ENCODE assay signal across 8 mouse cellular contexts in the genomic region with DNA sequence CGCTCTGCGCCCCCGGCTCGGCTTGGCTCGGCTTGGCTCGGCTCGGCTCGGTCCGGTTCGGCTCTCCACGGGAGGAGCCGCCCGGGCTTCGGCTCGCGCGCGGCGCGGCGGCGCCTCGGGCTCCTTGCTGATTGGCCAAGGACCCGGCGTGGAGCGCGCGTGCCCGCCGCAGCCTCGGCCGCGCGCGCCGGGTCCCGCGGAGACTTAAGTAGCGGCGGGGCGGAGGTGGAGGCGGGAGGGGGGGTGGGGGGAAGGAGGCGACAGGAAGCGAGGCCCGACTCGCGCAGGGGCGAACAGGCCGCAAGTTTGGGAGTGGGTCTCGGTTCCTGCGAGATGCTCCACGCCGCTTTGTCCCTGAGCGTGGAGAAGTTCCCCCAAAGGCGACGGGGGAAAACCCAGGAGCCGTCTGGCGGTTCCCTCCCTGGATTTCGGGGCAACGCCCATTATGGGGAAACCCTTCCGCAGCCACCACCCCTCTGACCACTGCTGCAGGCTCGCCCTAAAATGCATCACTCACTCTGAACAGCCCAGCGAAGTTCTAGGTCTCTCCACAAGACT. TPM values are rescaled to one million over a fixed set of nuclear protein-coding genes. Genes with fewer than 3 reads are reported as not detected.
DNase-seq lines count a peak whose midpoint lies in the region; ATAC-seq and TF ChIP-seq lines count a peak whose summit lies in the region.

Camkk2 (minus strand) TSS at position 133 of the 558 bp plus-strand sequence.

- H3K36me3 ChIP-seq in E14TG2a.4 (ENCODE audit: insufficient read depth, low read length), result no peaks in the 10 kb centered on the region
- H3K36me3 ChIP-seq in forebrain, embryonic 12.5 days (replicated peaks), result no peaks in the 10 kb centered on the region
- H3K36me3 ChIP-seq in heart, embryonic 16.5 days (ENCODE audit: control insufficient read depth, insufficient read depth), result no peaks in the 10 kb centered on the region
- no peaks in the 10 kb centered on the region for H3K36me3 ChIP-seq in liver, postnatal 0 days (replicated peaks; ENCODE audit: insufficient read depth, low read length)
- H3K36me3 ChIP-seq in neural tube, embryonic 13.5 days, result no peaks in the 10 kb centered on the region
- no peaks in the 10 kb centered on the region for H3K36me3 ChIP-seq in testis, adult 2 months (ENCODE audit: control insufficient read depth, insufficient read depth, low read length)

- peaks cover 23% of the 10 kb centered on the region for H3K27me3 ChIP-seq in E14TG2a.4 (ENCODE audit: insufficient read depth, low read length)
- H3K27me3 ChIP-seq in forebrain, embryonic 12.5 days, result no peaks in the 10 kb centered on the region
- H3K27me3 ChIP-seq in heart, embryonic 16.5 days (ENCODE audit: control insufficient read depth, insufficient read depth, low read length), result no peaks in the 10 kb centered on the region
- H3K27me3 ChIP-seq in liver, postnatal 0 days (ENCODE audit: insufficient read depth, low read length), result no peaks in the 10 kb centered on the region
- H3K27me3 ChIP-seq in neural tube, embryonic 13.5 days, result no peaks in the 10 kb centered on the region
- no peaks in the 10 kb centered on the region for H3K27me3 ChIP-seq in testis, adult 2 months (ENCODE audit: control insufficient read depth, insufficient read depth, low read length)

- H3K9me3 ChIP-seq in E14TG2a.4 (ENCODE audit: low read length), result no peaks in the 10 kb centered on the region
- no peaks in the 10 kb centered on the region for H3K9me3 ChIP-seq in forebrain, embryonic 12.5 days
- H3K9me3 ChIP-seq in heart, embryonic 16.5 days (replicated peaks; ENCODE audit: control insufficient read depth, low read length), result no peaks in the 10 kb centered on the region
- no peaks in the 10 kb centered on the region for H3K9me3 ChIP-seq in liver, postnatal 0 days (ENCODE audit: low read length)
- no peaks in the 10 kb centered on the region for H3K9me3 ChIP-seq in neural tube, embryonic 13.5 days

- peak; percentile 27; the same call in 1 of the 2 replicates for TF ChIP-seq POLR2A in testis, adult 2 months (IDR thresholded peaks at IDR 0.05; ENCODE audit: control insufficient read depth, low read depth, low read length)

- H3K9ac ChIP-seq in forebrain, embryonic 12.5 days, result peak within 1 kb of the TSS; percentile 93
- H3K9ac ChIP-seq in heart, embryonic 16.5 days (ENCODE audit: low read length), result peak within 1 kb of the TSS; percentile 76
- H3K9ac ChIP-seq in liver, postnatal 0 days (replicated peaks), result peak within 1 kb of the TSS; percentile 97
- H3K9ac ChIP-seq in neural tube, embryonic 13.5 days, result peak within 1 kb of the TSS; percentile 88

- peaks cover 85% of the 10 kb centered on the region for H3K4me1 ChIP-seq in E14TG2a.4 (replicated peaks; ENCODE audit: low read depth, low read length)
- peaks cover 14% of the 10 kb centered on the region for H3K4me1 ChIP-seq in forebrain, embryonic 12.5 days
- peaks cover 17% of the 10 kb centered on the region for H3K4me1 ChIP-seq in heart, embryonic 16.5 days (ENCODE audit: control insufficient read depth, insufficient read depth, low read length)
- H3K4me1 ChIP-seq in liver, postnatal 0 days (ENCODE audit: insufficient read depth), result peaks cover 22% of the 10 kb centered on the region
- H3K4me1 ChIP-seq in neural tube, embryonic 13.5 days (replicated peaks), result peaks cover 19% of the 10 kb centered on the region
- peaks cover 20% of the 10 kb centered on the region for H3K4me1 ChIP-seq in testis, adult 2 months (ENCODE audit: control insufficient read depth, insufficient read depth, low read length)

- peak within 1 kb of the TSS; percentile 42; the same call in 1 of the 2 replicates for H3K27ac ChIP-seq in forebrain, embryonic 12.5 days
- peak within 1 kb of the TSS; percentile 49 for H3K27ac ChIP-seq in heart, embryonic 16.5 days (ENCODE audit: low read length)
- H3K27ac ChIP-seq in liver, postnatal 0 days (ENCODE audit: low read depth), result peak within 1 kb of the TSS; percentile 86
- peak within 1 kb of the TSS; percentile 74 for H3K27ac ChIP-seq in neural tube, embryonic 13.5 days (replicated peaks)
- peak within 1 kb of the TSS; percentile 88 for H3K27ac ChIP-seq in testis, adult 2 months (ENCODE audit: control insufficient read depth, insufficient read depth, low read depth, low read length)

- ATAC-seq in forebrain, embryonic 12.5 days (ENCODE audit: low FRiP score), result peak; percentile 90
- ATAC-seq in heart, embryonic 16.5 days (replicated peaks; ENCODE audit: extremely low read depth, insufficient read depth, low FRiP score), result peak; percentile 75
- ATAC-seq in liver, postnatal 0 days, result peak; percentile 87
- ATAC-seq in neural tube, embryonic 13.5 days (ENCODE audit: low read depth), result peak; percentile 87

- peak; percentile 67 for DNase-seq in c-Kit-positive CD71-positive TER-119-positive erythroid progenitor cells, embryonic 14.5 days (ENCODE audit: low spot score)
- peak; percentile 84 to 94 for DNase-seq in kidney, postnatal 25 days
- peak; percentile 87 for DNase-seq in liver, postnatal 0 days

- no peak for TF ChIP-seq CTCF in E14TG2a.4 (conservative IDR thresholded peaks at IDR 0.05; ENCODE audit: low read length)
- no peak for TF ChIP-seq CTCF in liver, postnatal 0 days (IDR thresholded peaks at IDR 0.05; ENCODE audit: low read depth)
- TF ChIP-seq CTCF in testis, adult 2 months (IDR thresholded peaks at IDR 0.05; ENCODE audit: control insufficient read depth, insufficient read depth, insufficient replicate concordance, low read depth, low read length), result no peak

- peak within 1 kb of the TSS; percentile 93 for H3K4me3 ChIP-seq in E14TG2a.4 (replicated peaks; ENCODE audit: low read length)
- peak within 1 kb of the TSS; percentile 92 for H3K4me3 ChIP-seq in forebrain, embryonic 12.5 days (replicated peaks)
- peak within 1 kb of the TSS; percentile 74 for H3K4me3 ChIP-seq in heart, embryonic 16.5 days (ENCODE audit: low read length)
- peak within 1 kb of the TSS; percentile 92 for H3K4me3 ChIP-seq in liver, postnatal 0 days (ENCODE audit: low read depth, low read length)
- peak within 1 kb of the TSS; percentile 85 for H3K4me3 ChIP-seq in neural tube, embryonic 13.5 days
- peak within 1 kb of the TSS; percentile 85 for H3K4me3 ChIP-seq in testis, adult 2 months (ENCODE audit: control insufficient read depth, low read depth, low read length)

- no peak for TF ChIP-seq EP300 in liver, postnatal 0 days (IDR thresholded peaks at IDR 0.05; ENCODE audit: low read depth)

- under 1% methylated on average over 44 of the region's 63 CpGs for WGBS in forebrain, embryonic 12.5 days
- under 1% methylated on average over 54 of the region's 63 CpGs for WGBS in heart, embryonic 16.5 days
- WGBS in liver, postnatal 0 days (ENCODE audit: insufficient replicate concordance), result 0% methylated on average over 34 of the region's 63 CpGs
- WGBS in neural tube, embryonic 13.5 days, result under 1% methylated on average over 50 of the region's 63 CpGs

- peak within 1 kb of the TSS; percentile 80 for H3K4me2 ChIP-seq in forebrain, embryonic 12.5 days
- peak within 1 kb of the TSS; percentile 70 for H3K4me2 ChIP-seq in heart, embryonic 16.5 days (ENCODE audit: low read depth, low read length)
- peak within 1 kb of the TSS; percentile 97 for H3K4me2 ChIP-seq in liver, postnatal 0 days (ENCODE audit: low read depth, low read length)
- H3K4me2 ChIP-seq in neural tube, embryonic 13.5 days, result peak within 1 kb of the TSS; percentile 93

RNA-seq across cellular contexts. Expression of gene Camkk2, which starts in this region (rescaled TPM):
- 34.5 and 35.1 TPM in 2 replicates for polyA plus RNA-seq in forebrain, embryonic 12.5 days (2016; fragmentation: Nextera tagmentation; extraction: Ambion mirVana)
- polyA plus RNA-seq in heart, embryonic 16.5 days (2015; fragmentation: Nextera tagmentation; extraction: Ambion mirVana), result 12.6 and 13.8 TPM in 2 replicates
- 9.7 and 10.6 TPM in 2 replicates for polyA plus RNA-seq in liver, postnatal 0 days (2015; fragmentation: Nextera tagmentation; extraction: Ambion mirVana)
- polyA plus RNA-seq in neural tube, embryonic 13.5 days (2015; fragmentation: Nextera tagmentation; extraction: Ambion mirVana), result 55.4 and 57.5 TPM in 2 replicates
- 18.9 and 22.3 TPM in 2 replicates for polyA plus RNA-seq in testis, adult 2 months (2012; rRNA removed)

Comparison
In these comparisons a context has a peak if more than half of its experiments do, and no peak if none do; other contexts are left out.
1. Peak in every context shown above with its lines: DNase-seq, ATAC-seq, H3K4me3 ChIP-seq and H3K27ac ChIP-seq.